Mouse (Mus musculus) adrenal gland, adult 10 weeks (tissue): Measurements from ENCODE around the gene Rps27. TPM values are rescaled to one million over a fixed set of nuclear protein-coding genes. Genes with fewer than 3 reads are reported as not detected.

ENCODE experiments used
- polyA plus RNA-seq: library from polyadenylated mRNA; stranded (reverse); fragments of 350-450 nt; fragmentation: Illumina TruSeq; extraction: RNeasy Lipid Tissue Mini Kit (QIAGEN cat#74804); gene quantifications from one replicate; pipeline ENCODE4 v1.2.3, GENCODE M21; 2014; ENCODE audit warnings: low read depth, low replicate concordance

Rps27 gene
- polyA plus RNA-seq: 1,166 TPM

GRCm38 (mm10) chr3:90213377-90213866 lies at the start of gene Rps27, which contains the start of gene Rab13:
Rps27 (minus strand) TSS chr3:90213651.
Rab13 (plus strand) TSS chr3:90213695.

GRCm38 (mm10) chr3:90253653-90254418 lies 40.4 kb upstream of the Rps27 start, which contains the start of gene Crtc2:
Crtc2 (plus strand) TSS chr3:90254163.

GRCm38 (mm10) chr3:90247960-90248745 lies 34.7 kb upstream of the Rps27 start, which contains the start of gene Slc39a1:
Slc39a1 (plus strand) TSS chr3:90248172.

GRCm38 (mm10) chr3:90242984-90243775 lies 29.7 kb upstream of the Rps27 start, which contains the start of gene Creb3l4:
Creb3l4 (minus strand) TSS chr3:90243512.

GRCm38 (mm10) chr3:90231507-90232333 lies 18.3 kb upstream of the Rps27 start, which contains the start of gene Jtb:
Jtb (plus strand) TSS chr3:90231597.

Other genes starting within 250 kb of the Rps27 start
- 93.4 TPM for gene Hax1, start 214.9 kb downstream of the Rps27 start, polyA plus RNA-seq
- gene 4933434E20Rik, start 162.0 kb downstream of the Rps27 start, polyA plus RNA-seq: 123 TPM
- 111 TPM for gene Ubap2l, start 161.0 kb downstream of the Rps27 start, polyA plus RNA-seq
- 243 TPM for gene Tpm3, start 141.0 kb downstream of the Rps27 start, polyA plus RNA-seq
- gene Nup210l, start 109.5 kb downstream of the Rps27 start, polyA plus RNA-seq: 0.87 TPM
- gene Rab13, start within 50 bp of the Rps27 start, polyA plus RNA-seq: 12.6 TPM
- 140 TPM for gene Jtb, start 17.9 kb upstream of the Rps27 start, polyA plus RNA-seq
- 0.70 TPM for gene Creb3l4, start 29.9 kb upstream of the Rps27 start, polyA plus RNA-seq
- 118 TPM for gene Slc39a1, start 34.5 kb upstream of the Rps27 start, polyA plus RNA-seq
- 9.7 TPM for gene Crtc2, start 40.5 kb upstream of the Rps27 start, polyA plus RNA-seq
- 0.99 TPM for gene Dennd4b, start 51.5 kb upstream of the Rps27 start, polyA plus RNA-seq
- gene Gatad2b, start 79.5 kb upstream of the Rps27 start, polyA plus RNA-seq: 58.7 TPM
- gene Slc27a3, start 176.3 kb upstream of the Rps27 start, polyA plus RNA-seq: 1.7 TPM
- 32.7 TPM for gene Ints3, start 220.0 kb upstream of the Rps27 start, polyA plus RNA-seq